Mouse (Mus musculus) C2C12 (cell line): ENCODE measurements around the gene Pip5kl1.

Experiments
- CTCF ChIP-seq: IDR thresholded peaks from one replicate; pipeline ENCODE4 v1.5.1; 2011; ENCODE audit not compliant: control insufficient read depth, insufficient read depth, insufficient read length
- MAX ChIP-seq: IDR thresholded peaks from one replicate; pipeline ENCODE4 v1.6.1; 2011; ENCODE audit warnings: mild to moderate bottlenecking, control low read depth
- MYOG ChIP-seq: IDR thresholded peaks from one replicate; pipeline ENCODE4 v1.6.1; 2011; ENCODE audit not compliant: control insufficient read depth, insufficient read length; ENCODE audit errors: extremely low read depth
- USF1 ChIP-seq: IDR thresholded peaks from one replicate; pipeline ENCODE4 v1.6.1; 2011; ENCODE audit warnings: low read depth, mild to moderate bottlenecking, control low read depth, moderate library complexity

DNA sequence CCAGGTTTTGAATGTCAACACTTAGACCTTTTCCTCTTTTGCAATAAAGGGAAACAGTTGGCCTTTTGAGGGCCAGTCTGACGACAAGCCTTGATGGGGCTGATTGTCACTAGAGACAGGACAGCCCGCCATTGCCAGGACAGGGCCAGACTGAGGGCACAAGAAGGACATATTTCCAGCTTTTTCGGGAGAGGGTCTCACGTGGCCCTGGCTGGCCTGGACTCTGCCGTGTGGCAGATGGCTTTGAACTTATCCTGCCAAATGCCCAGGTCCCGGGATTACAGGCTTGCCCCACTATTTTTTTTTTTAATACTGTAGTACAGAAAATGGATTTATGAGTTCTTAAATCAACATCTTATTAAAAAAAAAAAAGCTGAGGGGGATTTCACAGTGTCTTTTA lies 16.7 kb downstream of the Pip5kl1 start:
- TF ChIP-seq CTCF (no peak), USF1 (no peak), MYOG (no peak), MAX (no peak)
